Mouse (Mus musculus): ENCODE data around the gene Tm7sf2. TPM values are rescaled to one million over a fixed set of nuclear protein-coding genes. Genes with fewer than 3 reads are reported as not detected.
A peak's percentile ranks its signal among the peaks of the same experiment; 100 is the strongest.
"Not testable (repeated sequence)": the region's sequence is repeated elsewhere in the genome, so short reads cannot be mapped to it uniquely, and the experiment has no call there.

The Tm7sf2 gene
- polyA plus RNA-seq, 1 experiment from 2014 or later = 59.0 TPM

DNA sequence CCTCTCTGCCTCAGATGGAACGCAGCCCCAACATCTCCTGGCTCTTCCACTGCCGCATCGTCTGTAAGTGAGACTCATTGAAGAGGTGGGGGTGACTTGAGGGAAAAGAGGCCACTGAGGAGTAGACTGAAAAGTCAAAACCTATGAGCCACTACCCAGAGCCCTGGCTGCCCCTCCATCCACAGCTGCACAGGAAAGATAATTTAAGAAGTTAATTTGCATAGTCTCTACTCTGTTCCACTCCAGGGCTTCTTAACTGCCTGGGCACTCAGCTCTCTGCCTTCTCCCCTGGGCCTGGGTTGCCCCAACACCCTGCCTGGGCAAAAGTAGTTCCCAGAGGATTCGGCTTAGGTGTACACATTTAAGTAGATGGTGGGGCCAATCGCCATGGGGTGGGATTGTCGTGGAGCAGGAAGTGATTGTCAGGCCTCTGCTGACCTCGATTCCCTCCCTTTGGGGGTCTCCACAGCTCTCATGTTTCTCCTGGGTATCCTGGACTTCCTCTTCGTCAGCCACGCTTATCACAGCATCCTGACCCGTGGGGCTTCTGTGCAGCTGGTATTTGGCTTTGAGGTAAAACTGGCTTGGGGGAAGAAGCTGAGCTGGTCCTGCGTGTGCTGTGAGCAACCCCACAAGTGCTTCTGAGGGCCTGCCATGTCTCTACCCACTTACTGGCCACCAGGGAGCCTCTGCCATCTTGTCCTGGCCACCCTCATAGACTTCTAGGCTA lies 19.3 kb downstream of the Tm7sf2 start:
- Histone ChIP-seq H3K4me1 (ENCODE audit: control insufficient read depth, insufficient read depth, low read length) (peaks cover 20% of the 10 kb centered on the region), H3K4me2 (ENCODE audit: low read length) (no peak overlapping the region), H3K9ac (ENCODE audit: low read depth, low read length) (no peak overlapping the region), H3K27me3 (ENCODE audit: control insufficient read depth, insufficient read depth, low read depth, low read length) (no peaks in the 10 kb centered on the region), H3K9me3 (replicated peaks; ENCODE audit: control insufficient read depth, low read length, poor library complexity, severe bottlenecking) (no peaks in the 10 kb centered on the region), H3K36me3 (ENCODE audit: control insufficient read depth, insufficient read depth, low read length) (peaks cover 45% of the 10 kb centered on the region), H3K27ac (ENCODE audit: low read length) (no peak overlapping the region), H3K4me3 (ENCODE audit: low read depth, low read length) (no peak overlapping the region)
- no peak for ATAC-seq
- WGBS = 91% methylated on average over 11 of the region's 11 CpGs

DNA sequence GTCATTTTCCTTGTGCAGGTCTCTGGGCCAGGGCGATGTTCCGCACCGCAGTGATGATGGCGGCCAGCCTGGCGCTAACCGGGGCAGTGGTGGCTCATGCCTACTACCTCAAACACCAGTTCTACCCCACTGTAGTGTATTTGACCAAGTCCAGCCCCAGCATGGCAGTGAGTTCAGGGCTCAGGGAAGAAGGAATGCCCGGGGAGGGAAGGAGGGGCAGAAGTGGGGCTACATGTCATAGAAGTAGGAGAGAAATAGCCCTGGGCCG lies 20.3 kb downstream of the Tm7sf2 start:
- H3K9me3 ChIP-seq (replicated peaks; ENCODE audit: control insufficient read depth, low read length, poor library complexity, severe bottlenecking) = no peaks in the 10 kb centered on the region
- ATAC-seq = no peak
- peak overlapping the region; percentile 92 for H3K4me3 ChIP-seq (ENCODE audit: low read depth, low read length)
- no peak overlapping the region for H3K27ac ChIP-seq (ENCODE audit: low read length)
- 86% methylated on average over 8 of the region's 8 CpGs for WGBS
- H3K4me1 ChIP-seq (ENCODE audit: control insufficient read depth, insufficient read depth, low read length) = peaks cover 20% of the 10 kb centered on the region
- peaks cover 36% of the 10 kb centered on the region for H3K36me3 ChIP-seq (ENCODE audit: control insufficient read depth, insufficient read depth, low read length)
- H3K9ac ChIP-seq (ENCODE audit: low read depth, low read length) = peak overlapping the region; percentile 39
- H3K4me2 ChIP-seq (ENCODE audit: low read length) = peak overlapping the region; percentile 94
- no peaks in the 10 kb centered on the region for H3K27me3 ChIP-seq (ENCODE audit: control insufficient read depth, insufficient read depth, low read depth, low read length)

DNA sequence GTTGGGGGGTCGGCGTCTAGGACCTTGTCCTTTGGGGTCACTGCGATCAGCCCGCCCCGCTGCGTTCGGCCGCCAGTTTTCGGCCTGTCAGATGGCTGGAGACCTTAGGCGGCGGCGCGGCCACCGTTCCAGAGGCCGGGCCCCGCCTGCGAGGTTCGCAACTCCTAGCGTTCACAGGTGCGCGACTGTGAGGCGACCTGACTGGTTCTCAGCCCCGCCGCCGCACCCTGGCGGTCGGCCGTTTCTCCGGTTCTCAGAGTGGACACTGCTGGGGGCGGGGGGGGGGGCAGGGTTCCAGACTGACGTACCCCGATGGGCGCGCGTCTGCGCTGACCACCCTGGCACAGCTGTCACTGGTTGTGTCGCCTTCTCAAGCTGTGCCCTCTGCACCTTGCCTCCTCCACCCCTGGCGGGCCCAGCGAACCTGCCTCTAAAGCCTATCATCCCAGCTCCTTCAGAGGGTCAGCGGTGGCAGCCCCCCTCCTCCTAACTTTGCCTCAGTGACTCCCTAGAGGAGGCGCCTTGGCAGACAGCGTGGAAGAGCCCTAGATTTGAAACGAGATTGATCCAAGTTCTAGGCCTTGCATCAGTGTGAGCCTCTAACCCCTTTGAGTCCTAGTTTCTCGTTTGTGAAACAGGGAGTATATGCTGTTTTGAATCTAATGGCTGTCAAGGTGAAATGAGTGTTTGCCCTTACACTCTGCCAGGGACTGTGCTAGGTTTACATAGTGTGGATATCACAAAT lies 20.8 kb downstream of the Tm7sf2 start:
- 2% methylated on average over 38 of the region's 44 CpGs for WGBS

DNA sequence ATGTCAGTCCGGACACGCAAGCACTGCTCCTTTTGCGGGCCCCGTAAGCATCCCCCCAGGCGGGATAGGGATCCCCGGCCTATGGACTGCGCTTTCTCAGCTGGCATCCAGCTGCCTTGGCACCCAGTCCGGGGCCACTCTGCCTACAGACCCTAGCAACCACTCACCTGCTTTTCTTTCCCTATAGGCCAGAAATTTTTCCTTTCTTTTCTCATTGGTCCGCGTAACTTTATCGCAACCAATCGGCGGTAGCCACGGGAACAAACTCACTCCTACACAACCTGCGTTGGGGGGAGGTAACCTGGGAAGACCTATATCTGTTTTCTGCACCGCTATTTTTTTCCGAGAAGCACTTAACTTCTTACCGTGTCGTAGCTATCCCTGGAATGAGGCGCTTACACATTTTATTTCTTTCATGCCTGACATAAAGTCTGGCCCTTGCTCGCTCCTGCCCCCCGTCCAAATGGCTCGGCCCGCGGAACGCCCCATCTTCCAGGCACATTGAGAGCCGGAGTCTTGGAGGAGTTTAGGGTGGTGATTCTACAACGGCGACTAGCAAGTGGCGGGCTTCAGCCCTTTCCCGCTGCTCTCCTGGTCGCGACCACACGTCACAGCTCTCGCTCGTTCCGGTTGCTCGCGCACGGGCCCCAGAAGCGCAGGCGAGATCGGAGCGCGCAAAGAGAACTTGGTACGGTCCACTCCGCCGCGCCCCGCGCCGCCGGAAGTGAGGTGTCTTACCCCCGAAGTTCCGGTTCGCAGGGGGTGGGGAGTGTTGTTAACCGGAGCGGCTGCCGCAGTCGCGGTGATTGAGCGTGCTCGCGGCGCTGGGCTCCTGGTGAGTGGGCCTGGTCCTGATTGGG lies 21.6 kb downstream of the Tm7sf2 start, which contains the start of gene Syvn1:
Syvn1 (plus strand) TSS at position 283 of the 860 bp plus-strand sequence.
- Histone ChIP-seq H3K9ac (ENCODE audit: low read depth, low read length) (peak within 1 kb of the TSS; percentile 81), H3K27me3 (ENCODE audit: control insufficient read depth, insufficient read depth, low read depth, low read length) (no peaks in the 10 kb centered on the region), H3K4me3 (ENCODE audit: low read depth, low read length) (peak within 1 kb of the TSS; percentile 92), H3K27ac (ENCODE audit: low read length) (peak within 1 kb of the TSS; percentile 99), H3K9me3 (replicated peaks; ENCODE audit: control insufficient read depth, low read length, poor library complexity, severe bottlenecking) (no peaks in the 10 kb centered on the region), H3K4me2 (ENCODE audit: low read length) (peak within 1 kb of the TSS; percentile 94), H3K4me1 (ENCODE audit: control insufficient read depth, insufficient read depth, low read length) (peaks cover 20% of the 10 kb centered on the region), H3K36me3 (ENCODE audit: control insufficient read depth, insufficient read depth, low read length) (peaks cover 29% of the 10 kb centered on the region)
- peak; percentile 91 for ATAC-seq
- under 1% methylated on average over 65 of the region's 65 CpGs for WGBS

More for the DNA sequence above, 20.8 kb downstream of the Tm7sf2 start:
- Histone ChIP-seq H3K27ac (ENCODE audit: low read length) (peak overlapping the region; percentile 99), H3K27me3 (ENCODE audit: control insufficient read depth, insufficient read depth, low read depth, low read length) (no peaks in the 10 kb centered on the region), H3K4me1 (ENCODE audit: control insufficient read depth, insufficient read depth, low read length) (peaks cover 20% of the 10 kb centered on the region), H3K4me2 (ENCODE audit: low read length) (peak overlapping the region; percentile 94), H3K36me3 (ENCODE audit: control insufficient read depth, insufficient read depth, low read length) (peaks cover 34% of the 10 kb centered on the region), H3K9me3 (replicated peaks; ENCODE audit: control insufficient read depth, low read length, poor library complexity, severe bottlenecking) (no peaks in the 10 kb centered on the region), H3K4me3 (ENCODE audit: low read depth, low read length) (peak overlapping the region; percentile 92), H3K9ac (ENCODE audit: low read depth, low read length) (peak overlapping the region; percentile 81)
- ATAC-seq = peak; percentile 23

DNA sequence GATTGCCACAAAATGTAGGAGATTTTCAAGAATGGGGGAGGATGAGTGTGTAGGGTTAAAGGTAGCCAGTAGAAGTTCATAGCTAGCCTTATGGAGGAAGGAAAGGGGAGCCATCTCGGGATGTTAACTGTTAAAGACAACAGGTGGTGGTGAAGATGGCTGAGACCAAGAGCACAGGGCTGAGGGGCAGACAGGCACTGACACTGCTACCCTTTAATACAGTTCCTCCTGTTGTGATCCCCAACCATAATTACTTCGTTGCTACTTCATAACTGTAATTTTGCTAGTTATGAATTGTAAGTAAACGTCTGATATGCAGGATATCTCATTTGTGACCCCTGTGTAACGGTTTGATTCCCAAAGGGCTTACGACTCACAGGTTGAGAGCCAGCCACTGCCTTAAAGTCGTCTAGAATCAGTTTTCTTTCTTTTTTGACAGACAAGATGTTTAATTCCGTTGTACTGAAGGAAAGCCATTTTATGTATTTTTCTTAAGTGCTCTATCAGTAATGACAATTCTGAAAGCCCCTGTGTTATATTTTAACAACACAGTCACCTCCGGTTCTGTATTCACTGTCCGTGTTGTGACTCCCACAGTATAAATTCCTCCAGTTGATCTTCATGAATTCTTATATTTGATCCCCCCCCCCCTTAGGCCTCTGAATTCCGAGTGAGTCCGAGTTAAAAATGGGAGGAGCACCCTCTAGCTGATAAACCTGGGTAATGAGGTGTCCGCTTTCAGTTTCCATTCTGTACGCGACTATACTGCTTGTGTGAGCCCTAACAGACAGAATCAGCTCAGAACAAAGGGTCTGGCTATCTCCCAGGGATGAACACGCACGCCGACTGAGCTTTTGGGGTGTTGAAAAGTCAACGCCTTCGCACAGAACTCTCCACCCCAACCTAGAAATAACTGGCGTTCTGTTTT lies 22.5 kb downstream of the Tm7sf2 start:
- Histone ChIP-seq H3K9ac (ENCODE audit: low read depth, low read length) (peak overlapping the region; percentile 81), H3K4me1 (ENCODE audit: control insufficient read depth, insufficient read depth, low read length) (peaks cover 20% of the 10 kb centered on the region), H3K27ac (ENCODE audit: low read length) (peak overlapping the region; percentile 99), H3K36me3 (ENCODE audit: control insufficient read depth, insufficient read depth, low read length) (peaks cover 23% of the 10 kb centered on the region), H3K4me2 (ENCODE audit: low read length) (peak overlapping the region; percentile 94), H3K4me3 (ENCODE audit: low read depth, low read length) (peak overlapping the region; percentile 92), H3K27me3 (ENCODE audit: control insufficient read depth, insufficient read depth, low read depth, low read length) (no peaks in the 10 kb centered on the region), H3K9me3 (replicated peaks; ENCODE audit: control insufficient read depth, low read length, poor library complexity, severe bottlenecking) (no peaks in the 10 kb centered on the region)
- WGBS = 19% methylated on average over 20 of the region's 20 CpGs
- ATAC-seq = peak; percentile 44

DNA sequence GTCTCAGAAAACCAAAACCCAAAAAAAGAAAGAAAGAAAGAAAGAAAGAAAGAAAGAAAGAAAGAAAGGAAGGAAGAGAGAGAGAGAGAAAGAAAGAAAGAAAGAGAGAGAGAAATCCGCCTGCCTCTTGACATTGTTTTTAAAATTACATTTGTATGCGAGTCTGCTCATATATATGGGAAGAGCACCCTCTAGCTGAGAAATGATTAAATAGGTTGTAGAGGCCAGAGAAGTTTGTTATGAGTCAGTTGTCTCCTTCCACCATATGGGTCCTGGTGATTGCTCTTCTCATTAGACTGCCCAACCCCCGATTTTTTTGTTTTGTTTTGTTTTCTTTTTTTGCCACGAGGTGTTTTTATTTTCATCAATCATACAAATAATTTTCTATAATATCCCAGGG lies 24.1 kb downstream of the Tm7sf2 start:
- not testable (repeated sequence) for H3K9me3 ChIP-seq (replicated peaks; ENCODE audit: control insufficient read depth, low read length, poor library complexity, severe bottlenecking); H3K9ac ChIP-seq (ENCODE audit: low read depth, low read length); H3K4me2 ChIP-seq (ENCODE audit: low read length); H3K4me3 ChIP-seq (ENCODE audit: low read depth, low read length); H3K27me3 ChIP-seq (ENCODE audit: control insufficient read depth, insufficient read depth, low read depth, low read length); H3K36me3 ChIP-seq (ENCODE audit: control insufficient read depth, insufficient read depth, low read length); H3K27ac ChIP-seq (ENCODE audit: low read length); ATAC-seq
- H3K4me1 ChIP-seq (ENCODE audit: control insufficient read depth, insufficient read depth, low read length) = peaks cover 20% of the 10 kb centered on the region
- 63% methylated on average over 4 of the region's 4 CpGs for WGBS

DNA sequence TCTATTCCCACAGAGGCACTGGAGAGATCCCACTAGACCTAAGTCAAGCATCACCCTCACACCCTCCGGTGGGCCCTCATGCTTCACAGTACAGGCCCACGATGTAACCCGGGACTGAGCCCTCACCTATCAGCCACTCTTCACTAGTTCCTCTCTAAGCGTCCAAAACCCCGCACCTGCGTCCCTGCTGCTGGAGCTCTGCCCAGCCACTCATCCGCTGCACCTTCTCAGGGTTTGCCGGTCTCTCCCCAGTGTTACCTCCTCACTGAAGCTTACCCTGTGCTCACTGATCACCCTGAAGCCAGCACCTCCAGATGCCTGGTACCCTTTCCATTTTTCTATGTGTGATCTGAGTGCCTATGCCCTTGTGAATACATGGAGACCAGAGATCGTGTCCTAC lies 25.9 kb downstream of the Tm7sf2 start:
- 82% methylated on average over 9 of the region's 9 CpGs for WGBS
- Histone ChIP-seq H3K27me3 (ENCODE audit: control insufficient read depth, insufficient read depth, low read depth, low read length) (no peaks in the 10 kb centered on the region), H3K9ac (ENCODE audit: low read depth, low read length) (no peak overlapping the region), H3K4me1 (ENCODE audit: control insufficient read depth, insufficient read depth, low read length) (peaks cover 8% of the 10 kb centered on the region), H3K27ac (ENCODE audit: low read length) (no peak overlapping the region), H3K9me3 (replicated peaks; ENCODE audit: control insufficient read depth, low read length, poor library complexity, severe bottlenecking) (no peaks in the 10 kb centered on the region), H3K4me2 (ENCODE audit: low read length) (no peak overlapping the region), H3K36me3 (ENCODE audit: control insufficient read depth, insufficient read depth, low read length) (no peaks in the 10 kb centered on the region), H3K4me3 (ENCODE audit: low read depth, low read length) (no peak overlapping the region)
- ATAC-seq = no peak

DNA sequence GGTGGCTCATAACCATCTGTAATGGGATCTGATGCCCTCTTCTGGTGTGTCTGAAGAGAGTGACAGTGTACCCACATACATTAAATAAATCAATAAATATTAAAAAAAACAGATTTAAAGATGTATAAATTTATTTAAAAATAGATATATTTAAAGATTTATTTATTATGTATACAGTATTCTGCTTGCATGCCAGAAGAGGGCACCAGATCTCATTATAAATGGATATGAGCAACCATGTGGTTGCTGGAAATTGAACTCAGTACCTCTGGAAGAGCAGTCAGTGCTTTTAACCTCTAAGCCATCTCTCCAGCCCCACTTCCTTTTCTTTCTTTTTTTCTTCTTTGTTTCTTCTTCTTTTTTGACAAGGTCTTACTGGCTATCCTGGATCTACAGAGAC lies 28.2 kb downstream of the Tm7sf2 start:
- Histone ChIP-seq H3K9ac (ENCODE audit: low read depth, low read length) (no peak overlapping the region), H3K36me3 (ENCODE audit: control insufficient read depth, insufficient read depth, low read length) (no peaks in the 10 kb centered on the region), H3K9me3 (replicated peaks; ENCODE audit: control insufficient read depth, low read length, poor library complexity, severe bottlenecking) (no peaks in the 10 kb centered on the region), H3K27me3 (ENCODE audit: control insufficient read depth, insufficient read depth, low read depth, low read length) (no peaks in the 10 kb centered on the region), H3K4me2 (ENCODE audit: low read length) (no peak overlapping the region), H3K4me3 (ENCODE audit: low read depth, low read length) (no peak overlapping the region), H3K27ac (ENCODE audit: low read length) (no peak overlapping the region), H3K4me1 (ENCODE audit: control insufficient read depth, insufficient read depth, low read length) (peaks cover under 1% of the 10 kb centered on the region; the same call in 1 of the 2 replicates)
- ATAC-seq = no peak

Measured in midbrain, embryonic 16.5 days (tissue).